Mouse (Mus musculus): Measurements from ENCODE around the gene Ptpro.

- TF ChIP-seq HCFC1 (IDR thresholded peaks at IDR 0.05; ENCODE audit: borderline replicate concordance, insufficient read depth, low read length) (no peak), ZC3H11A (IDR thresholded peaks at IDR 0.05; ENCODE audit: borderline replicate concordance, low read depth, low read length) (no peak)
Observed at GRCm38 (mm10) chr6:137504052-137504451, 251.9 kb downstream of the Ptpro start.

All from ES-E14 (cell line).